Mouse (Mus musculus) heart, adult 9 months (tissue): ENCODE data around the gene Mast4.
A peak's percentile ranks its signal among the peaks of the same experiment; 100 is the strongest.

Experiments used
- DNase-seq, 2 experiments: peaks; one replicate each; pipeline ENCODE4 v3.0.0; 2022; ENCODE audit warnings: low spot score in 2 of 2

Mast4 gene

DNA sequence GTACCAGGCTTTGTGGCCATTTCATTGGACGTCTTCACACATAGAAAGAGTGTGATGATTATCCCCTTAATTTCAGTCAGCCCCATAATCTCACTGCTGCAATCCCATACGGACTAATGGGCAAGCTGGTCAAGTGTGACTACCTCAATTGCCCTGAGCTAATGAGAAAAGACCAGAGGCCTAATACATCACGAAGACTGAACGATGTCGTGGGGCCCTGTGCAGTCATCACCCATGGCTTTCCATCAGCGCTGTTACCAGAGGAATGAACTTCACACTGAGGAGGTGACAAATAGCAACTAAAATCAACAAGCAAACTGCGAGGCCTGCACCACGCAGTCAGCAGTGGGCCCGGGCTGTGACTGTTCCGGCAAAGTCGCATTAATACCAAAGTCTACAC is 344.7 kb downstream of the Mast4 start:
- DNase-seq, result no peak

DNA sequence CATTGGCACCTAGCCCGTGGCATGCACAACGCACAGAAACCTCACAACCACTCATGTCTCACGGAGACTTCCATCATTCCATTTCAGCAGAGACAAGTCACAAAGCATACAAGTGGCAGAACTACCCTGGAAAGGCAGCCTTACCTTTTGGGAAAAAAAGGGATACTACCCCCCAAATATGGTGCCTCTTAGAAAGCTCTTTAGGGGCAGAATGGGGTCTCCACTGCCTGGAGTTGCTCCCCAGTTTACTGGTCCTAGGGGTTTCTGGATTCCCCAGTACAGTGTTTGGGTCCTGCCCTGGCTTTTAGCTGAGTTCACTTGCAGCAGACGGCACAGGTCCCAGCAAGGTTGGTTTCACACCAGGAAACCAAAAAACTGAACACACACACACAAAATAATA is 345.3 kb downstream of the Mast4 start:
- DNase-seq, result no peak

GRCm38 (mm10) chr13:102988251-102988895 is 345.9 kb downstream of the Mast4 start:
- no peak for DNase-seq

GRCm38 (mm10) chr13:102984550-102984949 is 349.7 kb downstream of the Mast4 start:
- no peak for DNase-seq

GRCm38 (mm10) chr13:102973853-102974252 is 360.4 kb downstream of the Mast4 start:
- no peak for DNase-seq

GRCm38 (mm10) chr13:102963471-102963870 is 370.8 kb downstream of the Mast4 start:
- DNase-seq, result no peak

DNA sequence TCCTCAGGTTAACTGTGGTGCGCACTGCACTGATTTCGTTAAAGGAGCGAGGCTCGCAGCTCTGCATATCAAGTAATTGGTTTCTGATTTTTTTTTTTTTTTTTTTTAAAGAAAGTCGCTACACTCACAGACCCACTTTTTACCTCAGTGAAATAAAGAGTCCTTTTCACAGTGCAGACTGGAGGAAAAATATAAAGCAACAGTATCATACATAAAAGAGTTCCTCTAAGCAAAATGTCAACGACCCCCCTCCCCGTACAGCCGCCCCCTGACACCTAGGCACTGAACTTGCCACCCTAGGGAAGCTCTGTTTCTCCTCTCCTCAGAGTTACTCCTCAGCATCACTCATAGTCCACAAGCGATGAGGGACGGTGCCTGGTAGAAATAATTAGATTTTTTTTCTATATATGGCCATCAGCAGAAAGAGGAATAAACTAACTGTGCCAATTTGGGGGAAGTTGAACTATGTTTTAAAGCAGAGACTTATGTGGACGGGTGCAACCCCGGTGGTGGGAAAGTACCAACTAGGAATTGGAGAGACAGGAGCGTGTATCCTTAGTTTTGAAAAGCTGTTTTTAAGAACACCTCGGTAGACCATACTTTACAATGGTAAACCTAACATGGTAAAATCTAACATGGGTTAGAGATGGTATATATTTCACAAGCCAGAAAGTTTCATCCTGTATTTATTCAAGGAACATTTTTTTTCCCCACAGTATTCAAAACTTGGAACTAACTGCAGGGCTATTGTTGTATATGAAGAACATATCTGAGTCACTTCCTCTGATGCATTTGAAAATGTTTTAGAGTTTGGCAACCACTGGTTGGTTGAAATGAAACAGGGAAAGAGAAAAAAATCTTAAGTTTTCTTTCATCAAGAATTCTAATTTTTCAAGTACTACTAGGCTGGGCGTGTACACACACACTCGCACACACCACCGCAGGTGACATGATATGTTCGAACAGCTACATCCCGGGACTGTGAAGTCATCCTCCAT is 375.7 kb downstream of the Mast4 start:
- no peak for DNase-seq

DNA sequence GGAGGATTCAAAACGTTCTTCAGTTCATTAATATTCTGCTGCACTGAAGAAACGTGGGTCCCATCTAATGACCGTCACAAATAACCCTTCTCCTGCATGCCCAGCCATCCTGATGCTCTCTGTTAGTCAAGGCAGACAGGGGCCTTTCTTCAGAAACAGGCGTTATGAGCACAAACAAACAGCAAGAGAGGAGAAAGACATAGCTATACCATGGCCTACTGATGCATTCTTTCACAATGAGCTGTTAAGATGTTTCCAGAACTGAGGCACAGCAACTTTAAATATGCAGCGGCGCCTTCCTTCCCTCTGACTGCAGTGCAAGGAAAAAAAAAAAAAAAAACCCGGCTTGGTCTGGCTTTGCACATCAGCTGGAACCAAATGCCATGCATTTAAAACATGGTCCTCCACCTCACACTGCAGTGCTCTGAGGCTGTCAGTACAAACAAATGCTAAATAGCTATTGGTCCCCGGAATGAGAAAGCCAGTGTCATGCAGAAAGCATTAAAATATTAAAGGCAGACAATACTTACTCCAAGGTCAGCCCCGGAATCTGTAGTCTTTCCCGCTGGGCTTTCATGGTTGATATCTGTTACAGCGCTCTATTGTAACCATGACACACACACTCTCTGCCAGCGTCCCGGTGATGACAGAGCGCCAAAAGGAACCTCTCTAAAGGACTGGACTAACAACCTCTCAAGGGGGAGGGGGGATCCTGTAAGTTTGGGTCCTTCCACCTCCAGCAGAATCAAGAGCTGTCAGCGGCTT is 376.6 kb downstream of the Mast4 start:
- DNase-seq, result peak in 1 of 2 experiments; percentile 21

- DNase-seq, result no peak
Measured at GRCm38 (mm10) chr13:102955506-102955905, 378.8 kb downstream of the Mast4 start.

DNA sequence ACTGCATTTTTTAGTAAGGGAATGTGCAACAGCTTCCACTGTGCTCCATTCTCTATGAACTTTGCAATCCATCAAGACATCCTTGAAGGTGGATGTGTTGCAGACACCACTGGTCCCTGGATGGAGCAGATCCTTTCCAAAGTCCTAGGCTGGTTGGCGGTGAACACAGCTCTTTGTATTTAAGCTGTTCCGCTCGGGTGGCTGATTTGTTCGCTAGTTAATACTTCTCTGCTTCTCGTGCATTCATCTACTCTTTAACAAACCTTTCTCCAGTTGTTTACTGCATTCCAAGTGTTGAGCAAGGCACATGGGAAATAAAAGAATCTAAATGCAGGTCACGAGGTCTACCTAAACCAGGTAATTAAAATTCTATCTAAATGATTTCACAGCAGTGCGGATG is 384.5 kb downstream of the Mast4 start:
- no peak for DNase-seq

- DNase-seq, result no peak
Measured at GRCm38 (mm10) chr13:102948966-102949365, 385.3 kb downstream of the Mast4 start.

DNA sequence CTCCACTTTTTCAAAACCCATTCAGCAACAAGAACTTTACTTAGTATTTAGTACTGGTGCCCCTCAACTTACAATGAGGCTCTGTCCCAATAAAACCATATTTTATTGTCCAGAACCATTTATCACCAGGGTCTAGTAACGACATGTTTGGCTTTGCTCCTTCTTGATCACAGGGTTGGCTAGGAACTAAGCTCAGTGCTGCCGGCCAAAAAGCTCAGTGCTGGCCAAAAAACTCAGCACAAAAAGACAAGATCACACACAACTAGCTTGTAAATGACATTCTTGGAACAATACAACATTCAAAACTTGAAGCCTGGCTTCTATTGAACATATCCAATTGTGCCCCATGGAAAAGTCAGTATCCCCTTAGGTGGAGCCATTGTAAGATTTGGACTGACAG is 386.8 kb downstream of the Mast4 start:
- peak; percentile 10 to 25 for DNase-seq

DNA sequence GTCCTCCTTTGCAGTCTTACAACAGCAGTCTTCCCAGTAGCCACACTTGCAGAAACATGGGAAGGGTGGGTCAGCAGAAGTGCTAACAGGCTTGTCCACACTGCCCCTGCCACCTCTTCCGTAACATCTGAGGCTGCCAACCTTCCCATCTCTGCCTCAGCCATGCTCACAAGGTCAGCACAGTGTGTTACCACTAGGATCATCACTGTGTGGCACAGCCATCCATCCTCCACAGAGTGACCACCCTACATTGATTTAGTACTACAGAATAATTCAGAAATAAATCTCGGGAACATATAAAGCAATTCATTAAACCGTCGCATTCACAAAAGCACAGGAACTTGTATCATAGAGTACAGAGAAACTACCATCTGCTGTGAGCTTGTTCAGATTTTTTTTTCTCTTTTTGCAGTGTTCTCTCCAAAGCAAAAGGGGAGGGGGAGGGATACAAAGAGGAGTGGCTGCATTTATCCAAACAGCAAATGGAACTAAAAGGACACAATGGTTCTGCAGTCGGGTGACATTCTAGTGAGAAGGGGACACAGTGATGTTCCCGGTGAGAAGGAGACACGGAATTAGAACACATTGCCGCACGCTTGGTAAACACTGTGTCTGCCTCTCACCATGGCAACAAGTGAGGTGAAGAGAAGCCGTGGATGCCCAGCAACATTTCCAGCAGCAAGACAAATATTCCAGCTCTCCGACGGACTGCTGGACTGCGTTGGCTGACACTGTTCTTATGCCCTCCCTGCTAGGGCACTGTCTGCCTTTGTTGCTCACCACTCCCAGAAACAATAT is 388.1 kb downstream of the Mast4 start:
- DNase-seq, result no peak

DNA sequence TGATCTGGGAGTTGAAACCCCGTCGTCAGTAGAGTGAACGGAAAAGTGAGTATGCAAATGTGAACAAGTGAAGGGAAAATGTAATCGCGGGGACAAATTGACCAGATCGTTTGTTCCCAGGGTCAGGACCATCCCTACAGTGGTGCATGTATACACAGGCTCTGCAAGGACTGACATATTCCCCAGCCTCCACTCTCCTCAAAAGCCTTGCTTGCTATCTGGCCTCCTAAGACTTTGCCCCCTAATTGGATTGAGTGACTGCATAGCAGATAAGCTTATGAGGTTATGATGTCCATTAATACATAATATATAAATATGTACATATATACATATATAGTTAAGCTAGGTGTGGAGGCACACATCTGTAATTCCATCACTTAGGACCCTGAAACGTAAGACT is 388.8 kb downstream of the Mast4 start:
- no peak for DNase-seq

DNA sequence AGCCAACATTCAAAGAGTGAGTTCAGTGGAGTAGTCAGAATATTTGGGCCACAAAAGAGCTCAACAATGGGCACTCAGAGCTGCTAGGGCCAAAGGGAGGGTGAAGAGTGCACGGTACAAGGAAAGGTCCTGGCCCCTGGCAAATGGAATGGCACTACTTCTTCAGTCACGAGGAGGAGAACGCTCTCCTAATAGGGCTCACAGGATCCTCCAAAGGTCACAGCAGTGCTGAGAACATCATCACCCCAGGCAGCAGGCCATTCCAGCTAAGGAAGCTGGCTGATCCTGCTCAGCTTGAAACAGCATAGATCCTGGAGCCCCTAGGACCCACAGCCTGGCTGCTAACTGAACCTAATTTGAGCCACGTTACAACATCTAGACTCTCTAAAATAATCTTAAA is 389.8 kb downstream of the Mast4 start:
- no peak for DNase-seq

DNA sequence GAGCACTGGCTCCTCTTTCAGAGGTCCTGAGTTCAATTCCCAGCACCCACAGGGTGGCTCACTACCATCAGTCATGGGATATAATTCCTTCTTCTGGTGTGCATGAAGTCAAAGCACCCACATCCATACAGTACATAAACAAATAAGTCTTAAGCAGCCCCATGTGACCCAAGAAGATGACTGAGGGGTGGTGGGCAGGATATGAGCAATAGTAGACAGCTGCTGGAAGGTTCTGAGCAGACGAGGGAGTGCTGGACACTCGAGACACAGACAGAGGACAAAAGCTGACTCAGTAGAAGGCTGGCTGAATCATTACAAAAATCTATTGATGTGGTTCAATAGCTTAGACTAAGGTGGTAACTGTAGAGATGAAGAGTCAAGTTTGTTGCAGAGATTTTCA is 391.7 kb downstream of the Mast4 start:
- no peak for DNase-seq

DNA sequence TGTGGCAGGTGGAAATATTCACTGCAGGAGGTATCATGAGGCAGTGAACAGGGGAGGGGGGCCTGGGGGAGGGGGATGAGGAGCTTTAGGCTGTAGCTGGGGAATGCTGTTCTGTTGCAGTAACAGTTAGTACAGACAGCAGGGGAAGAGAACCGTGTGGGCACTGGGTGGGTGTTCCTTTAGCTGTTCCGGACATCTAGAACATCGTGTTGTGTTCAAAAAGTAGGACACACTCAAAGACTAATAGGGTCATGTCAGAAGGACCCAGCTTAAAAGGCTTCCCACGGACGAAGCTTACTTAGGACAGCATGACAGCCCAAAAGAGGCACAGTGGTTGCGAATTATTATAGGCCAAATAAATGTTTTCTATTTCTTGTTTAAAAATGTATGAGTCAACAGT is 393.8 kb downstream of the Mast4 start:
- no peak for DNase-seq

DNA sequence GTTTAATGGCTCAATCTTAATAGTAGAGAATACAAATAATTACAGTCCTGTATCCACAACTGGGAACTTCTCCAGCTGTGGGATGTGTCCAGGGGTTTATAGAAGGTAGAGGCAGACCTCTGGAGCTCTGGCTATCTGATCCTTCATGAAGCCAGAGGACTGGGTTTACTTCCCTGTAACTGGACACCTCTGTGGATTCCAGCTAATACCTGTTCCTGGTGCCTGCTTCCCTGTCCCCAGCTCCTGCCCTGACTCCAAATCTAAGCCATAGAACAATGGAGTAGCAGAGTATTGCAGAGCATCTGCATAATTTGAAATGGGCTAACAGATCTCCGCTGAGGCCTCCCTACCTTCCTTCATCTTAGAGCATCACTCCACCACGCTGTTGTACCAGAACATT is 398.1 kb downstream of the Mast4 start:
- DNase-seq, result no peak

DNA sequence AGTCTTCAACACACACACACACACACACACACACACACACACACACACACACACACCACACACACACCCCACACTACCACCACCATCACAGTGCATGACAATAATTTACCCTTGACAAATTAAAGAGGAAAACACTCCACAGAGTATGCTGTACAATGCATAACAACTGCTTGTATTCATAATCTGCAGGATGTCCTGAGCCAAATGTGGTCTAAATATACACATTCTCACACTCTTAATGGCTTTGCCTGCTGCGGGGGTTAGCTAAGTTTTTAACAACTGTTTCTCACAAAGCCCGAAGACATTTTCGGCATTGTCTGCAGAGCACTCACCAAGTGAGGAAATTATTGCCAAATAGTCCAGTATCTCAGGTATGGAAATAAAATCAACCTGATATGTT is 398.5 kb downstream of the Mast4 start:
- DNase-seq, result peak in 1 of 2 experiments; percentile 16

- peak; percentile 18 to 52 for DNase-seq
Measured at GRCm38 (mm10) chr13:102933702-102934101, 400.6 kb downstream of the Mast4 start.

GRCm38 (mm10) chr13:102932434-102932833 is 401.9 kb downstream of the Mast4 start:
- DNase-seq, result no peak
